Mouse (Mus musculus): ENCODE data around the gene Rtl8c. TPM values are rescaled to one million over a fixed set of nuclear protein-coding genes. Genes with fewer than 3 reads are reported as not detected.
"Not testable (repeated sequence)": the region's sequence is repeated elsewhere in the genome, so short reads cannot be mapped to it uniquely, and the experiment has no call there.

The Rtl8c gene
- polyA plus RNA-seq, 1 experiment from 2014 or later = 214 TPM

GRCm38 (mm10) chrX:53610571-53610970, 2.7 kb downstream of the Rtl8c start:
- no peaks in the 10 kb centered on the region for H3K9me3 ChIP-seq (ENCODE audit: control insufficient read depth, low read length)
- H3K9ac ChIP-seq (replicated peaks; ENCODE audit: low read length) = no peak overlapping the region
- H3K36me3 ChIP-seq (ENCODE audit: control insufficient read depth, insufficient read depth, low read length) = no peaks in the 10 kb centered on the region
- H3K27me3 ChIP-seq (ENCODE audit: control insufficient read depth, insufficient read depth, low read length) = no peaks in the 10 kb centered on the region
- no peak overlapping the region for H3K27ac ChIP-seq (replicated peaks; ENCODE audit: low read depth, low read length)
- DNase-seq (peak; percentile 84), ATAC-seq (ENCODE audit: low FRiP score, low TSS enrichment) (no peak)
- H3K4me1 ChIP-seq (ENCODE audit: control insufficient read depth, insufficient read depth, low read length) = no peaks in the 10 kb centered on the region
- WGBS = 4% methylated on average over 3 of the region's 3 CpGs
- H3K4me3 ChIP-seq (replicated peaks; ENCODE audit: low read depth, low read length) = no peak overlapping the region
- H3K4me2 ChIP-seq (ENCODE audit: low read length) = no peak overlapping the region

DNA sequence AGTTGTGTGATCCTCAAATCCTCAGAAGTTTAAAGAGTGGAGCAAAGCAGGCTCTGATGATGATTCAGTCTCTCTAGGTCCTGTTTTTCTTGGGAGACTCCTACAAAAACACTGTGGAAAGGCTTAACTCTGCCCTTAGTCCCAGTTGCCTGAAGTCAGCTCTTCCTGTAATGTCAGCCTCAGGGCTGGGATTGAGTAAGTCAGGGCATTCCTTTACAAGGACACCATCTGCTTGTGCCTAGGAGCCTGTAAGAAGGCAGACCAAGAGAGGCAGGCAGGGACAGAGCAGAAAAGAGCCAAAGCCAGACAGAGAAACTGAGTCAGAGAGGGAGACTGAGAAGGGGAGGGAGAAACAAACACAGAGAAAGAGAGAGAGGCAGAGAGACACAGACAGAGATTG, 3.6 kb downstream of the Rtl8c start:
- not testable (repeated sequence) for H3K27ac ChIP-seq (replicated peaks; ENCODE audit: low read depth, low read length); H3K27me3 ChIP-seq (ENCODE audit: control insufficient read depth, insufficient read depth, low read length); H3K4me1 ChIP-seq (ENCODE audit: control insufficient read depth, insufficient read depth, low read length); H3K9ac ChIP-seq (replicated peaks; ENCODE audit: low read length); H3K4me3 ChIP-seq (replicated peaks; ENCODE audit: low read depth, low read length); H3K36me3 ChIP-seq (ENCODE audit: control insufficient read depth, insufficient read depth, low read length); H3K9me3 ChIP-seq (ENCODE audit: control insufficient read depth, low read length); DNase-seq; ATAC-seq (ENCODE audit: low FRiP score, low TSS enrichment); H3K4me2 ChIP-seq (ENCODE audit: low read length)

DNA sequence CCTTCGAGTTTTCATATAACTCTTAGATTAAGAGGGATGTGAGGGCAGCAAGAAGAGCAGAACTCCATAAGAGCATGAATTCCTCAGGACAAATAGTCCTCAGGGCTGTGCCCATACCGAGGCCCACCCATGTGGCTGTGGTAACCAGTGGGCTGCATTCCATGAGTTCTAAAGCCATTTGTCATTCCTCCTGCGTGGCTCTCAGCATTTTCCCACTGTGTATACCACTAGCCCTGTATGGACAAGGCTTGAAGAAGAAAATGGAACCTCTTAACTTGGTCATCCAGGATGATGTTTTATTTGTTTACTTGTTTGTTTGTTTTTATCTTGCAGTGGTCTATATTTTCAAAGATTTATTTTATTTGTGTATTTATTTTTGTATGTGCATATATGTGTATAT, 30.3 kb downstream of the Rtl8c start:
- not testable (repeated sequence) for H3K4me2 ChIP-seq (ENCODE audit: low read length); H3K27me3 ChIP-seq (ENCODE audit: control insufficient read depth, insufficient read depth, low read length); H3K9ac ChIP-seq (replicated peaks; ENCODE audit: low read length); DNase-seq; ATAC-seq (ENCODE audit: low FRiP score, low TSS enrichment); H3K4me1 ChIP-seq (ENCODE audit: control insufficient read depth, insufficient read depth, low read length); H3K36me3 ChIP-seq (ENCODE audit: control insufficient read depth, insufficient read depth, low read length); H3K4me3 ChIP-seq (replicated peaks; ENCODE audit: low read depth, low read length); H3K9me3 ChIP-seq (ENCODE audit: control insufficient read depth, low read length); H3K27ac ChIP-seq (replicated peaks; ENCODE audit: low read depth, low read length)
- 63% methylated on average over 3 of the region's 3 CpGs for WGBS

GRCm38 (mm10) chrX:53642604-53642979, 34.8 kb downstream of the Rtl8c start:
- 56% methylated on average over 3 of the region's 4 CpGs for WGBS
- H3K27me3 ChIP-seq (ENCODE audit: control insufficient read depth, insufficient read depth, low read length); H3K27ac ChIP-seq (replicated peaks; ENCODE audit: low read depth, low read length); H3K9ac ChIP-seq (replicated peaks; ENCODE audit: low read length); H3K4me1 ChIP-seq (ENCODE audit: control insufficient read depth, insufficient read depth, low read length); DNase-seq; H3K36me3 ChIP-seq (ENCODE audit: control insufficient read depth, insufficient read depth, low read length); H3K9me3 ChIP-seq (ENCODE audit: control insufficient read depth, low read length): not testable (repeated sequence)
- Histone ChIP-seq H3K4me2 (ENCODE audit: low read length) (peak overlapping the region; percentile 48), H3K4me3 (replicated peaks; ENCODE audit: low read depth, low read length) (peak overlapping the region; percentile 26)
- ATAC-seq (ENCODE audit: low FRiP score, low TSS enrichment) = peak; percentile 22; the same call in 1 of the 2 replicates

GRCm38 (mm10) chrX:53642980-53643961, 35.4 kb downstream of the Rtl8c start, which contains the start of gene Rtl8a:
Gene Rtl8a, minus strand, starts transcription at chrX:53643682.
- H3K4me2 ChIP-seq (ENCODE audit: low read length) = peak within 1 kb of the TSS; percentile 51
- peak; percentile 92 for ATAC-seq (ENCODE audit: low FRiP score, low TSS enrichment)

DNA sequence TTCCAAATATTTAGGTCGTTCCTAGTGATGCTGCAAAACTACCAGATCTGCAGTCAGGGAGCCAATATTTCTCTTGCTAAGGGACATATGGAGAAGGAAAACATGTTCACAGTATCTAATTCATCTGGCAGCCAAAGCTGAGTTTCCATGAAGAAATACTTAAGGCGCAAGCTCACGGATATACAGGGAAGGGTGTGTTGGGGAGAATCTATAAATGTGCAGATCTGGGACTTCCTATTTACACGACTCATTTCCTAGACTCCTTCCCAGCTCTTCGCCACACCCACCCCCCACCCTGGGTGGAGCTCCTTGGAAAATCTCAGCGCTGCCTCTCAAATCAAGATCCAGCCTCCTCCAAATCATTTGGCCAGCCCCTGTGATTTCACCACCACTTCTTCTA, 38.1 kb downstream of the Rtl8c start:
- DNase-seq = no peak
- H3K27ac ChIP-seq (replicated peaks; ENCODE audit: low read depth, low read length) = no peak overlapping the region
- no peak for ATAC-seq (ENCODE audit: low FRiP score, low TSS enrichment)
- no peaks in the 10 kb centered on the region for H3K36me3 ChIP-seq (ENCODE audit: control insufficient read depth, insufficient read depth, low read length)
- WGBS = 79% methylated on average over 6 of the region's 6 CpGs
- no peak overlapping the region for H3K4me2 ChIP-seq (ENCODE audit: low read length)
- no peaks in the 10 kb centered on the region for H3K27me3 ChIP-seq (ENCODE audit: control insufficient read depth, insufficient read depth, low read length)
- no peak overlapping the region for H3K9ac ChIP-seq (replicated peaks; ENCODE audit: low read length)
- H3K4me1 ChIP-seq (ENCODE audit: control insufficient read depth, insufficient read depth, low read length) = peaks cover 3% of the 10 kb centered on the region; the same call in 1 of the 2 replicates
- H3K9me3 ChIP-seq (ENCODE audit: control insufficient read depth, low read length) = no peaks in the 10 kb centered on the region
- H3K4me3 ChIP-seq (replicated peaks; ENCODE audit: low read depth, low read length) = no peak overlapping the region

More at GRCm38 (mm10) chrX:53642980-53643961, 35.4 kb downstream of the Rtl8c start, which contains the start of gene Rtl8a:
- not testable (repeated sequence) for H3K9ac ChIP-seq (replicated peaks; ENCODE audit: low read length); H3K27me3 ChIP-seq (ENCODE audit: control insufficient read depth, insufficient read depth, low read length); H3K4me1 ChIP-seq (ENCODE audit: control insufficient read depth, insufficient read depth, low read length); H3K36me3 ChIP-seq (ENCODE audit: control insufficient read depth, insufficient read depth, low read length); H3K9me3 ChIP-seq (ENCODE audit: control insufficient read depth, low read length)
- peak within 1 kb of the TSS; percentile 46; the same call in 1 of the 2 replicates for H3K27ac ChIP-seq (replicated peaks; ENCODE audit: low read depth, low read length)
- peak; percentile 91 for DNase-seq
- WGBS = 8% methylated on average over 12 of the region's 50 CpGs
- H3K4me3 ChIP-seq (replicated peaks; ENCODE audit: low read depth, low read length) = peak within 1 kb of the TSS; percentile 28

- H3K27ac ChIP-seq (replicated peaks; ENCODE audit: low read depth, low read length); H3K36me3 ChIP-seq (ENCODE audit: control insufficient read depth, insufficient read depth, low read length); H3K4me1 ChIP-seq (ENCODE audit: control insufficient read depth, insufficient read depth, low read length); H3K4me3 ChIP-seq (replicated peaks; ENCODE audit: low read depth, low read length); H3K27me3 ChIP-seq (ENCODE audit: control insufficient read depth, insufficient read depth, low read length); DNase-seq; H3K4me2 ChIP-seq (ENCODE audit: low read length); H3K9ac ChIP-seq (replicated peaks; ENCODE audit: low read length); ATAC-seq (ENCODE audit: low FRiP score, low TSS enrichment); H3K9me3 ChIP-seq (ENCODE audit: control insufficient read depth, low read length): not testable (repeated sequence)
- WGBS = 61% methylated on average over 4 of the region's 4 CpGs
These were observed 45.1 kb downstream of the Rtl8c start for GRCm38 (mm10) chrX:53652917-53653316.

Data from midbrain, embryonic 14.5 days (tissue).